Mouse (Mus musculus): ENCODE data around the gene Sde2. TPM values are rescaled to one million over a fixed set of nuclear protein-coding genes. Genes with fewer than 3 reads are reported as not detected.
A peak's percentile ranks its signal among the peaks of the same experiment; 100 is the strongest.
"Not testable (repeated sequence)": the region's sequence is repeated elsewhere in the genome, so short reads cannot be mapped to it uniquely, and the experiment has no call there.

Gene Sde2
- total RNA-seq, 2 experiments from 2014 or later = 23.9 to 29.9 TPM

DNA sequence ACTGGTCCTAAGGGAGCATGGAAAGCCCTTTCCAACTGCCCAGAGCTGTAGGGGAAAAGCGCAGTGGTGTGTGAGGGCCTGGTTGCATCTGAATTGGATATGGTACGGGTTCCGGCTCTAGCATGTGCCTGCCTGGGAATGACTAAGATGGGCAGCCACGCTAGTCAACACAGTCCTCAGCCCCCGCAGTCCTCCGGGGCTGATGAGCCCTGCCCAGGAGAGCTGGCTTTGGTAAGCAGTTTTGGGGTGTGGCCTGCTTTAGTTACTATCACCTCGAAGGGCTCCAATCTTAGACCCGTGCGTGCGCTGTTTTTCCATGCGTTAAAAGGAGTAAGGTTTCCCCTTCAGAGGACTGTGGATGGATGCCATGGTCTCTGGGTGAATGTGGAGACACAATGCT lies 20.8 kb upstream of the Sde2 start:
- ATAC-seq (replicated peaks; ENCODE audit: low FRiP score, poor library complexity, severe bottlenecking) = peak; percentile 74

DNA sequence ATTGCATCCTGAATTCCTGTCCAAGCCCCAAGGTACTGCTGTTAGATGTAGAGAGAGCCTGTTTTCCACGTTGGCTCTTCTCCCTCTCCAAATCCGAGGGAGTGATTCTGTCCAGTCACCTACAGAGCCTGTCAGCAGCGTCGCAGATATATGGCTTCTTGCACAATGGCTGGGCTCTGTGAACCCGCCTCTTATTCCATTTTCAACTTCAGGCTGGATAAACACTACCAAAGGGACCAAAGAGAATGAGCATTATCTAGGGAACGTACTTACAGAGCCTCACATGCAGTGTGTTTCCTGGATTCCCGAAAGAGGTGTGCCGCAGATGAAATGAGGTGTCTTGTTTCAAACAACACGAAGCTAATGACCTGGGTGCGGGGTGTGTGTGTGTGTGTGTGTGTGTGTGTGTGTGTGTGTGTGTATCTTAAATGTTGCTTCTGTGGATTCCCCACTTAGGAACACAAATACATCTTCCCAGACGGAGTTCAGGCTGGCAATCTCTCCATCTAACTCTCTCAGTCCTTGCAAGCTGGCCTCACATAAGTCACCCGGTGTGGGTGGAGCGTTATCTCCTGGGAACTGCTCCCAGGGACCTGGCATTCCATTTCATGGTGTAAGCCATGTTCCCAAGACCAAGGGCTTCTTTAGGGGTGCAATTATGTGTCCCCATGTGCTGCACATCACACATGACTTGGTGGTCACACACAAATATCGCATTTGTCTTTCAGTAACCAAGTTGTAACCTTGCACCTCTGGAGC lies 20.2 kb upstream of the Sde2 start:
- no peak for ATAC-seq (replicated peaks; ENCODE audit: low FRiP score, poor library complexity, severe bottlenecking)

DNA sequence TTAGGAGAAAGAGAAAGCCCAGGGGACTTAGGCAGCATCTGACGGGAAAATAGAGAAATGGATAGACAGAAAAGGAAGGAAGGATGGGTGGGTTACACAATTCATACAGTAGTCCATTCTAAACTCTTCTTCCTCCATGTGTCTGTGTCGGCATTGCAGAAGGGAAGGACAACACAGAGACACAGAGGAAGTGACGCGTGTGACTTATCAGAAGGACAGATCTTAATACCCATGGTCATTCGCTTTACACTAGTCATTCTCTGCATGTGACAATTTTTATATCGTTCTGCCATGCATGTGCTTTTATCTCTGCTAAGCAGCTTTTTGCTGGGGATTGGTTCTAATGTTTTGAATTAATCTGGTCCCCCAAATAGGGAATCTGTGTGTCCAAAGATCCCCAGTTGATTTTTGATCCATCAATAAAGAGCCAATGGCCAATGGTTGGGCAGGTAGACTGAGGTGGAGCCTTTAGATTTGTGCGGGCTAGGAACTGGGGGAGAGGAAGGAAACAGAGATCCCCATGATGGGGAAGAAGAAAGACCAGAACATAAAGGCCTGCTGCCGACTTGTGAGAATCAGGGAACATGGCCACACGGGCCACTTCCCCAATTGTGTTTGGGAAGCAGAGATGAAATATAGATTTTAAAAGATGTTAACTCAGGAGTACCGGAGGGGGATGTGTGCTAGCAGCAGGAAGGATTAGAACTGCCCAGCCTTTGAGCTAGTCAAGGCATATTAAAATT lies 15.5 kb upstream of the Sde2 start:
- ATAC-seq (replicated peaks; ENCODE audit: low FRiP score, poor library complexity, severe bottlenecking) = no peak

DNA sequence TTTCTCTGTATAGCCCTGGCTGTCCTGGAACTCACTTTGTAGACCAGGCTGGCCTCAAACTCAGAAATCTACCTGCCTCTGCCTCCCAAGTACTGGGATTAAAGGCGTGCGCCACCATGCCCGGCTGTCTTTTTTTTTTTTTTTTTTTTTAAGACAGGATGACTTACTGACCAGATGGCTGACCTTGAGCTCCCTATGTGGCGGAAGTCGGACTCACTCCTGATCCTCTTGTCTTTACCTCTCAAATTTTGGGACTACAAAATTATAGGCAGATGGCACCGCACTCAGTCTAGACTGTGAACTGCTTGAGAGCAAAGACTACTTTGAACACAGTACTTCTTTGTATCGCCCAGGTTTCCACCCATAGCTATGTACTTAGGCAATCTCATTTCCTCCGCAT lies 14.5 kb upstream of the Sde2 start:
- ATAC-seq (replicated peaks; ENCODE audit: low FRiP score, poor library complexity, severe bottlenecking) = not testable (repeated sequence)

DNA sequence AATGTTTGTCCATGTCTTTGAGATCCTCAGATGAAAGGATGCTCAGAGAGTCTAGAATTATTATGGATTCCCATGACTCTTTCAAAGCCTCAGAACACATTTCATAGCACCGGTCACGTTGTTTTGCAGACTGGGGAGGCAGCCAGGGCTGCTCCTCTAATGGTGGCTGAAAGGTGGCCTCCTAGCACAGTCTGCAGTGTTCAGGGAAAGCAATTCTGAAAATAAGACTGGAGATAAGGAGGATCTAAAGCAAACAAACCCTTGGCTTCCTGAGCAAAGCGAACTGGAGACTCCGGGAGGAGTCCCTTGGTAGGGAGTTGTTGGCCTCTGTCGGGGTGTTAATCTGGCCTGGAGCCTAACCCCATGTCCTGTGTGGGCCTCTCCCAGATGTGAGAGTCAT lies 13.7 kb upstream of the Sde2 start:
- no peak for ATAC-seq (replicated peaks; ENCODE audit: low FRiP score, poor library complexity, severe bottlenecking)

DNA sequence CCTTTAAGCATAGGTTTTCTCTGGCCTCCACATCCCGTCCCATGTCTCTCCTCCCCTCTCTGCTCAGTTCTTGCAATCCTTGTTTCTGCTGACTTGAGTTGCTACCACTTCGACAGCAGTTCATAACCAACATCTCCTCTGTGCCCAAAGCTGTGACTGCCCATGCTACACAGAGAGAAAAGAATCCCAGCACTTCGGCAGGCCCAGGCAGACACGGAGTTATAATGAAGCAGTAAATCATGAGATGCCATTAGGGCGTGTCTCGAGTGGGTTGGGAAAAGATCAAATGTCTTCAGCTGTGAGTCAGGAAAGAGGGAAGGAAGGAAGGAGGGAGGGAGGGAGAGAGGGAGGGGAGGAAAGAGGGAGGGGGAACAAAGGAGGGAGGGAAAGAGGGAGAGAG lies 12.9 kb upstream of the Sde2 start:
- no peak for ATAC-seq (replicated peaks; ENCODE audit: low FRiP score, poor library complexity, severe bottlenecking)

DNA sequence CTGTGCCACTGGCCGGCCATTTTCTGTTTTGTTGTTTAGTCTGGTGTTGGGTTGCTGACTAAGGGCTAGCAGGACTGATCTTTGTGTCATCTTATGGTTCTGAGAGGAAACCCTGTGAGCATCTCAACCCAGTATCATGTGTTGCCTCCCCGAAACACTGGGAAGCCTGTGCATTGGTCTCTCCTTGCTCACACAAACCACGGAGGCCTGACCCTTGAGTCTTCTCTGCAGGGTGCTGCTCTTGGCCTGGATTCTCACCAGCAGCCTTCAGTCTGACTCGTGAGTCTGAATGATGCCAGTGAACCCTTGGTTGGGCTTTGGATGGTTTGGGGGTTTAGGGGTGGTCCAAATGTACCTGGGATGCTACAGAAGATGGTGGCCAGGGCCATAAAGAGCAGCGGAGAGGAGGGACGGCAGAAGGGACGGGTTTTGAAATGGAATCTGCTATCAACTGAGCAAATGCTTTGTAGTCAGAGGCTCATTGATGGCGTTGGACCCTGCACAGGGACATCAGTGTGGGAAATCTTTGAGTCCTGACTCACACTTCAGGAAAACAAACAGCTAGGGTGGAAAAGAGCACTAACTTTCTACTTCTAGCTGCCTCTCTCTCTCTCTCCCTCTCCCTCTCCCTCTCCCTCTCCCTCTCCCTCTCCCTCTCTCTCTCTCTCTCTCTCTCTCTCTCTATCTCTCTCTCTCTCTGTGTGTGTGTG lies 11.6 kb upstream of the Sde2 start:
- no peak for ATAC-seq (replicated peaks; ENCODE audit: low FRiP score, poor library complexity, severe bottlenecking)

DNA sequence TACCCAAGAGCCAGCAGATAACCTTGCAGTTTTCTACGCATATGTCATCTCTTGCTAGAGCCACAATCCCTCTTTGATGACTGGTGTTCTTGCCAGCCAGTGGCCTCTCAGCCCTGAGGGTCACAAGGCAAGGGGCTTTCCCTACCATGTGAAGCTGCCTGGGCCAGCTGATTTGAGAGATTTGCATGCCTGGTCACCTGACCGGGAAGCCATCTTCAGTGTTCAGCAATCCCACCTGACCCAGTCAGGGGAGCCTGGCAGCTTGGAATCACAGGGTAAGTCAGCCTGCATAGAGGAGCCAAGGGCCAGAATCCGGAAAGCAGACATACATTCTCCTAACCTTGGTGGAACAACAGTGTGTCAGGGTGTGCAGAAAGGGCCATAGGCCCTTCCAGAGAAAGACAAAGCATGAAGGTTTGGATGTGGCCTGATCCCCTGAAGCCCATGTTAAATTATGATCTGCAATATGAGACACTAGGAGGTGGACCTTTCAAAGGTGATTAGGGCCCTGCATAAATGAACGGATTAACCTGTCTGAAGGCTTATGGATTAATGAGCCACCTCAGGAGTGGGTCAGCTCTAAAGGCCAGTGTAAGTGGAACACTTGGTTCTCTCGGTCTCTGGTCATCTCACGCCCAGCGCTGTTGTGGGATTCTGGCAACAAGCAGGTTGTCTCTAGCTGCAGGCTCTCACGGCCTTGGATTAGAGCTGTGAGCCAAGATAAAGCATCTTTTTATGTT lies 9.2 kb upstream of the Sde2 start:
- no peak for ATAC-seq (replicated peaks; ENCODE audit: low FRiP score, poor library complexity, severe bottlenecking)

DNA sequence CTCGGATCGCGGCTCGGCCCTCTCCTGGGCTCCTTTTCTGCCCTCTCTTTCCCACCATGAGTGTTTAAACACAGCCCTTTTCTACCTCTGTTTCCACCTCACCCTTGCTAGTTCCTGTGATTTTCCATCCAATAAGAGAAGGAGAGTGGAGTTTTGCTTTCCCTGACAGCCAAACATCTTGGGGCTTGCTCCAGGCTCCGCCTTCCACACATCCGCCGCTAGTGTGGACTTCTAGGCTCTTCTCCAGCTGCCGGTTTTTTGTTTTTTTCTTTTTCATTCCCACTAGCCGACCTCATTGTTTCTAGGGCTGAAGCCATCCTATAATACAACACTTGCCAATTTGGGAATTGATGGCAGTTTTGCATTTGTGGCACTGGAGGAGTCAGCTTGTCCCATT lies 2.8 kb upstream of the Sde2 start:
- peak; percentile 72 for ATAC-seq (replicated peaks; ENCODE audit: low FRiP score, poor library complexity, severe bottlenecking)

DNA sequence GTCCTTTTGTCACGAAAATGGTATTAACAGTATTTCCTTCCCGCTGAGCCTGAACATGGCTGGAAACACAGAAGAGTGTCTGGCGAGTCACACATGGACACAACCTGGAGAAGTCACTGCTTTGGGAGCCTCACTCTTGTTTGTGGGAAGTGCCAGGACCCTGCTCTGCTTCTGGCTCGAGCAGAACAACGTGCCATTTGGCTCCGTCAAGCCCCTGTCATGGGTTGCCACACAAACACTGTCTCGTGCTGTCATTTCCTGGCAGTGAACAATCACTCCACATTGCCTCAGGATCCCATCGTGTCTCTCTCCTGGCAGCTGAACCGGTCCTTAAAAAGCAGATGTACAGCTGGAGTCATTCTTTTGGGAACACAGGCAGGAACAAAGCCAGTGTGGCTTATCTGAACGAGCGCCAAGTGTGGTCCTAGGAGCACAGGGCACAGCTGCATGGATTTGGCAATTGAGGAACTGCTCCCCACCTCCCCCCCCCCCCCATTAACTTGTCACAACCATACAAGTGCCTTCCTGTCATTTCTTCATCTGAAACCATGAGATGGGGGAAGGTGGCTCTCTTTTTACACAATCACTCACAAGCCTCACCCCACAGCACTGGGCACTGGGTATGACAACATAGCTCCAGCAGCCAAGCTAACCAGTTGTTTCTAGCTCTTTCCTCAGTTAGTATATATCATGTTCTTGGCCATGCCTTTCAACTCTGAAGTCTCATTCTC lies 2.3 kb upstream of the Sde2 start:
- peak; percentile 11; the same call in 1 of the 2 replicates for ATAC-seq (replicated peaks; ENCODE audit: low FRiP score, poor library complexity, severe bottlenecking)

DNA sequence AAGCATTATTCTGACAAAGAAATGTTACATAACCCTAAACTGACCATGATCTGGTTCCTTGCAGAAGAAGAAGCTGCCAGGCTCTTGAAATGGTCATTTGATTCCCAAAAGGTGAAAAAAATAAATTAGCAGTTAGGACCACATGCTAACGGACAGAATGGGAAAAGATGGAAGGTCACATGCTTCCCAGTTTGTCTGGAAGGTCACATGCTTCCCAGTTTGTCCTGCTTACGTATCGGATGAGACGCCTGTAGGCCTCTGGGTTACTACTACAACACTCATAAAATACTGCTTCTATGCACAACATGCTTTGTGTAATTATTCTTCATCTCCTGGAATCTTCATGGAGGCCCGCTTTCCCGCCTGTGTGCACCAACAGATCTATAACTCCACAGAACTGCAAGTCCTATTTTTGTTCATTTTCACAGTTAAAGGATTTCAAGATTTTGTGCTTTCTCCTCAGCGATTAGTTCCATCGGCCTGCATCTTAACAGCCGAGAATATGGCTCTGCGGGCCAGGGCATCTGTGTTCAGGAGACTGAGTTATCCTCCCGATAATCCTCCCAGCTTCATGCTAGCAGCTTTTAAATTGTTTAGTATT lies 1.1 kb upstream of the Sde2 start:
- ATAC-seq (replicated peaks; ENCODE audit: low FRiP score, poor library complexity, severe bottlenecking) = no peak

DNA sequence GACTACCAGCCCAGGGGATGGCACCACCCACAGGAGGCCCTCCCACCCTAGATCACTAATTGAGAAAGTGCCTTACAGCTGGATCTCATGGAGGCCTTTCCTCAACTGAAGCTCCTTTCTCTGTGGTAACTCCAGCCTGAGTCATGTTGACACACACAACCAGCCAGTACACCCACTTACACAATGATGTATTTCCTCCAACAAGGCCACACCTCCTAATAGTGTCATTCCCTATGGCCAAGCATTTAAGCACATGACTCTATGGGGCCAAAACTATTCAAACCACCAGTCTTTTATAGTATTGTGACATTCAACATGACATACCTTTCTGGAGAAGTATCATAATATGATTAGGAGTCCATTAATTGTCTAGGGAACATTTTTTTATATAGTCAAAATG lies 7.8 kb downstream of the Sde2 start:
- no peak for ATAC-seq (replicated peaks; ENCODE audit: low FRiP score, poor library complexity, severe bottlenecking)

DNA sequence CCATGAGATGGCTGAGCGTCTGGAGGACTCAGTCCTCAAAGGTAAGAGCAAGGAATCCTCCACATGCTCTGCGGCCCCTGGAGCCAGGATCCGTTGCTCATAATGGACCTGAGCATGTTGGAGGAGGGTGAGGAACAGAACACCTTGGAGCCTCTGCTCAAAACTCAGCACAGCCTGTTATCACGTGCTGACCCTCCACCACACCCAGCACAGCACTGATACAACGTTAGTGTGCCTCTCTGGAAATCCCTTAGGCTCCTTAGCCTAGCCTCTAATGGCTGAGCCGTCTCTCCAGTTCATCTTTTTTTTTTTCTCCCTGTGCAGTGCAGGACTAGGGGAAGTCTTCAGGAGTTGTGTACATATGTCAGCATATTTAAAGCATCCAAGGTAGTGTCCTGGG lies 9.1 kb downstream of the Sde2 start:
- ATAC-seq (replicated peaks; ENCODE audit: low FRiP score, poor library complexity, severe bottlenecking) = no peak

DNA sequence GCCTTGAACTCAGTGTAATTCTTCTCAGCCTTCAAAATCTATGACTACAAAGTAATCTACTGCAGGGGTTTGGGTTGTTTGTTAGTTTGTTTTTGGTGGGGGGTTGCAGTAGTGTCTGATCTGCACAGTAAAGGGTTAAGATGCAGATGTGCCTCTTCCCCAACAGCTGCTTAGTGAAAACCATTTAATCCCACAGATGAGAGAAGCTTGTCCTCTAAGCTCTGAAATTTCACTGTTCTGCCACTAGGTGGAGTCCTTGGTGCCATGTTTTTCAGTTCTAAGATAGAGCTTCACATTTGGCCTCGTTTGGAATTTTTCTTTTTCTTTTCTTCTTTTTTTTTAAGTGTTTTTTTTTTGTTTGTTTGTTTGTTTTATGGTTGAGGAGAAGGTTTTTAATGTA lies 12.7 kb downstream of the Sde2 start:
- peak; percentile 80 for ATAC-seq (replicated peaks; ENCODE audit: low FRiP score, poor library complexity, severe bottlenecking)

DNA sequence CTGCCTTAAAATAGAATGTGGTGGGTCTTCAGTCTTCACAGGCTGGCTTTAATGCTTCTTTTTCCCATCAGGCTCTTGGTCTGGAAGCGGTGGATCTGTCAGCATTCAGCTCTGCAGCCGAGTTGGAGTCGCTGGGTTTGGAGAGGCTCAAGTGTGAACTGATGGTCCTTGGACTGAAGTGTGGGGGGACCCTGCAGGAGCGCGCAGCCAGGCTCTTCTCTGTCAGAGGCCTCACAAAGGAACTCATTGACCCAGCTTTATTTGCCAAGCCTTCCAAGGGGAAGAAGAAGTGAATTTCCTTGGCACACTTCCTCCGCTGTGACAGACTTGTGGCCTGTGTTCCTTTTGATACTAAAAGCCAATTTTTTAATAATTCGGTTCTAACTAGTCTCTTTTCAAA lies 15.1 kb downstream of the Sde2 start:
- ATAC-seq (replicated peaks; ENCODE audit: low FRiP score, poor library complexity, severe bottlenecking) = no peak

DNA sequence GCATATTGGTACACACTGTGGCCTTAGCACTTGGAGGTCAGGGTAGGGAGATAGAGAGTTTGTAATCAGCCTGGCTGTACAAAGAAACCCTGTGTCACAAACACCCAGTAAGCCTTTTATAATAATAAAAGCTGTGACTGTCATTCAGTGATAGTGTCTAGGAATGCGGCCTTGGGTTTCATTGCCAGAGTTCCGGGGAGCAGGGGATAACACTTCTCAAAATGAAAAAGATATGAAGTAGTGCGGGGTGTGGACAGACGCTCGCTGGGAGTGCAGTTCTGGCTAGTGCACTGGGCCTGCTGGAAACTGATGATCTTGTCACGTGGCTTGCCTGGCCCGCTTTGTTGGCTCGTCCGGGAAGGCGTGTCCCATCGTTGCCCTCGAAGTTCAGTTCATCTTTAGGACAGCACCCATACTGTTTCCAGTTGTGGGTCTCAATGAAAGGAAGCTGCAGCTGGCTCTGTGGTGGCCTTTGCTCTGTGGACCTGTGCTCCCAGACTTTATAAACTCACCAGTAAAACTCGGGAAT lies 19.3 kb downstream of the Sde2 start:
- no peak for ATAC-seq (replicated peaks; ENCODE audit: low FRiP score, poor library complexity, severe bottlenecking)

DNA sequence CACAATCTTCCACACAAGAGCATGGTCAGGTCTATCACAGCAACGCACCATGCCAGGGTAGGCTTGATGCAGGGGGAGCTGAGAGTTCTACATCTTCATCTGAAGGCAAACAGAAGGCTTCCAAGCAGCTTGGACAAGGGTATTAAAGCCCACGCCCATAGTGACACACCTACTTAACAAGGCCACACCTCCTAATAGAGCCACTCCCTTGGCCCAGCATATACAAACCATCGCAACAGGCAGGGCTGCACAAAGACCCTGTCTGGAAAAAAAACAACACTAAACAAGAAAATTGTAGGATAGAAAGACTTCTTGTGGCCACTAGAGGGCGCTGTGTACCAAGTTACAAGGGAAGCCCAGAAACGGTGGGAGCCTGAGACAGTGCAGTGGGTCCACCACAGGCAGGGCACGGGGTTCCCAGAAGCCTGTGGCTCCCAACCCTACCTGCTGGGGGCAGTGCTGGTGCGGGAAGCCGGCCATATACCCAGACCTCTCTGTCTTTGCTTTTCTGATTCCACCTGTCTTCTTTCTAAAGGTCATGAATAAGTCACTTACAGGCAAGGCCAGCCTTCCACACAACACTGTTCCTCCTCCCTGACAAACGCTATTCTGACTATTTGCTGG lies 23.0 kb downstream of the Sde2 start:
- peak; percentile 81 for ATAC-seq (replicated peaks; ENCODE audit: low FRiP score, poor library complexity, severe bottlenecking)

DNA sequence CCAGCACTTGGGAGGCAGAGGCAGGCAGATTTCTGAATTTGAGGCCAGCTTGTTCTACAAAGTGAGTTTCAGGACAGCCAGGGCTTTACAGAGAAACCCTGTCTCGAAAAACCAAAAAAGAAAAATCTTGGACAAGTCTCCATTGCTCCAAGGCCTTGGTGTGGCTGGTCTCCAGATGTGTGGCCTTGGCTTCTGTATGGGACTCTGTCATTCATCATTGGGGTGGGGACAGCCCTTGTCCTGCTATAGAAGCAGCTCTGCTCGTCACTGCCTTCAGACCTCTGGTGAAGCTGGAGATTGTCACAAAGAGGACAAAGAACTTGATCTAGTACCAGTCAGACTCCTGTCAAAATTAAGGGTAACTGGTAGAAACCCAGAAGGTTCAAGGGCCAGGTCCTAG lies 23.7 kb downstream of the Sde2 start:
- ATAC-seq (replicated peaks; ENCODE audit: low FRiP score, poor library complexity, severe bottlenecking) = no peak

DNA sequence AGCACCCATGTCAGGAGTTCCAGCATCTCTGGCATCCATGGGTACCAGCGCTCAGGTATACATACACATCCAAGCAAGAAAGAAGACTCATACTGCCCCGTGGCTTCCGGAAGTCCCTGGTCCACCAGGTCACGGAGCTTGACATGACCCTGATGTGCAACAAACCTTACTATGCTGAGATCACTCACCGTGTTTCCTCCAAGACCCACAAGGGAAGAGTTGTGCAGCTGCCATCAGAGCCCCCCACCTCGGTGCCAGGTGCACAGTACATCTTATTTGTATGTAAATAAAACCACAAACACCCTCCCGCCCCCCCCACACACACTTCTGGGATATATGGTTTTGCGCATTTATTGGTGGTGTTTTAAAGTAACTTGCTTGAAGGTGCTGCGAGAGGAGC lies 24.2 kb downstream of the Sde2 start:
- no peak for ATAC-seq (replicated peaks; ENCODE audit: low FRiP score, poor library complexity, severe bottlenecking)

All from erythroid progenitor cell, adult 5-6 weeks (primary cell).